Mouse (Mus musculus): Measurements from ENCODE around the gene Tmbim1. TPM values are rescaled to one million over a fixed set of nuclear protein-coding genes. Genes with fewer than 3 reads are reported as not detected.
A peak's percentile ranks its signal among the peaks of the same experiment; 100 is the strongest.

Tmbim1 gene
- polyA plus RNA-seq, 1 experiment from 2014 or later = 7.5 TPM

GRCm38 (mm10) chr1:74316114-74316827, 10.8 kb upstream of the Tmbim1 start:
- no peak overlapping the region for H3K9ac ChIP-seq
- no peak for ATAC-seq (replicated peaks)
- H3K9me3 ChIP-seq = no peaks in the 10 kb centered on the region
- no peaks in the 10 kb centered on the region for H3K4me1 ChIP-seq
- H3K36me3 ChIP-seq (replicated peaks) = no peaks in the 10 kb centered on the region
- H3K27ac ChIP-seq = no peak overlapping the region
- WGBS = 85% methylated on average over 4 of the region's 4 CpGs
- no peak overlapping the region for H3K4me2 ChIP-seq
- no peak overlapping the region for H3K4me3 ChIP-seq
- no peaks in the 10 kb centered on the region for H3K27me3 ChIP-seq (replicated peaks)

GRCm38 (mm10) chr1:74314796-74315195, 9.4 kb upstream of the Tmbim1 start:
- Histone ChIP-seq H3K27ac (no peak overlapping the region), H3K4me1 (no peaks in the 10 kb centered on the region), H3K27me3 (replicated peaks) (no peaks in the 10 kb centered on the region), H3K36me3 (replicated peaks) (no peaks in the 10 kb centered on the region), H3K4me3 (no peak overlapping the region), H3K4me2 (no peak overlapping the region), H3K9ac (no peak overlapping the region), H3K9me3 (no peaks in the 10 kb centered on the region)
- 91% methylated on average over 3 of the region's 3 CpGs for WGBS
- no peak for ATAC-seq (replicated peaks)

DNA sequence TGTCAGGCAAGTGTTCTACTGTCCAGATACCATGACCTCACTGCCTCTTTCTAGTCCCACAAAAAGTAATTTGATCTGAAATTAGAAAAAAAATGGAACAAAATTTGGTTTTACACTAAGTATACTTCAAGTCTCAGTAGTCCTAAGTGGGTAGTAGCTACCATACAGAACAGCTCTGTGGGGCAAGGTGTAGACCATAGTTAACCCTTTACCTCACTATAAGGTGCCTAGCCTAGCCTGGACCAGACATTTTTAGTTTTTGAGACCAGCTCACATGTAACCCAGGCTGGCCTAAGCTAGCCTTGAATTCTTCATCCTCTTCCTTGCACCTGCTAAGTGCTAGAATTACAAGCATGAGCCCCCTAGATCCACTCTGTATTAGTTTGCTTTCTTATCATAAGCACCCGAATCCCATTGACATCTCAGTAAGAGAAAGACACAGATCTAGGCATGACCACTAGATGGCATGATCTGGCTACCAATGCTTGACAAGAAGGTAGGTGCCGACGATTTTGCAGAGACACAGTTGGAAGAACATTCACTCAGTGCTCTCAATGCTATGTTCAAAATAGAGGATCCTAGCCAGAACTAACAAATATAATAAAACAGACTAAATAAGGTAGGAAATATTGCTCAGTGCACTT, 7.7 kb upstream of the Tmbim1 start:
- WGBS = 7% methylated on average over 3 of the region's 3 CpGs
- H3K9me3 ChIP-seq = no peaks in the 10 kb centered on the region
- no peaks in the 10 kb centered on the region for H3K27me3 ChIP-seq (replicated peaks)
- no peaks in the 10 kb centered on the region for H3K36me3 ChIP-seq (replicated peaks)
- no peak overlapping the region for H3K27ac ChIP-seq
- H3K4me1 ChIP-seq = no peaks in the 10 kb centered on the region
- no peak overlapping the region for H3K4me2 ChIP-seq
- peak; percentile 60 for ATAC-seq (replicated peaks)
- H3K4me3 ChIP-seq = no peak overlapping the region
- no peak overlapping the region for H3K9ac ChIP-seq

DNA sequence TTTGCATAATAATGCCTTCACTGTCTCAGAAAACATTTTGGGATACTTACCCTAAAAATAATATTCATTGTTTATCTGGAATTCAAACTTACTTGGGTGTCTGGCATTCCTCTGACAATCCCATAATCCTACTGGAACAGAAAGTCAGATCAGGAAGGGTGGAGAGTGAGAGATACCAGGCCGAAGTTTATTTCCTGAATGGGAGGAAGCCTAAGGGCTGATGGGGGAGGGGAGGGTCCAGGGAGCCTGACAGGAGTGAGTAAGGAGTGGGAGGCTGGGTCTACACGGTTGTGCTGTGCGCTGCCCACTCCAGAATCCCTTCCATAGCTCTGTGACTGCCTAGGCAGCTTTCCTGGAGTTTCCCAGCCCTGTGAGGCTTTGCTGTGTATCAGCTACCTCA, 4.3 kb upstream of the Tmbim1 start:
- 55% methylated on average over 3 of the region's 3 CpGs for WGBS
- no peak for ATAC-seq (replicated peaks)

DNA sequence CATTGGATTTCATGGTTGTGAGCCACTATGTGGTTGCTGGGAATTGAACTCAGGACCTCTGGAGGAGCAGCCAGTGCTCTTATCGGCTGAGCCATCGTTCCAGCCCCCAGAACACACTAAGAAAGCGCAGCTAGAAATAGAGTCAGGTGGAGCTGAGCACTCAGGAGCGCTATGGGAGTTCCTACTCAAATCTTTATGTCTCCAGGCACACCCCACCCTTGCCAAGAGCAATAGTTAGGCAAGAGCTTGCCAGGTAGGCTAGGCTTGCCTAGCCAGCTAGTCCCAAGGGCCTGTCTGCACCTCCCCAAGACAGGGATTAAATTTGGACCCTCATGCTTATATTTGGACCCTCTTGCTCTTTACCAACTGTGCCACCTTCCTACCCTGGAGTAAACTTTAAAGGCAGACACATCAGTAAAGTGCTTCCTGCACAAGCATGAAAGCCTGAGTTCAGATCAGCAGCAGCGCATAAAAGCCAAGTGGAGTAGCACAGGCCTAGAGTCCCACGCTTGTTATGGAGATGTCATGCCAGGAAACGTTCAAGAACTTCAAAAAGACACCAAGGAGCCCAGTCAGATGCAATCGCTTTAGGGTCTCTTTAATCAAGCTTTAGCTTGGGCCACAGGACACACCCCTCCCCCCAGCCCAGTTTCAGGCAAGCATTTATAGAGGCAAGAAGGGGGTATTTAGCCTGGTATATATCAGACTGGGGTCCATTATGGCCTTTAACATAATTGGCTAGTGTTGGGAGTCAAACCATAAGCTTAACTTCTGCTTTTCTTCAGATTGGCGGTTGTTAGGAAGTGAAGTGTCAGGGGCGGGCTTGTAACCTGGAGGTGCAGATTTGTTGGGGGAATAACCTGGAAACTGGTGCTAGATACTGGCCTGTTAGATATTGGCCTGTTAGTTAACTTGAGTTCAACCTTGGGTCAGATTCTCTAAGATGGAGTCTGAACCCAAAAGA, 2.9 kb upstream of the Tmbim1 start:
- H3K27me3 ChIP-seq (replicated peaks) = peaks cover 10% of the 10 kb centered on the region
- WGBS = 80% methylated on average over 10 of the region's 10 CpGs
- H3K27ac ChIP-seq = no peak overlapping the region
- H3K36me3 ChIP-seq (replicated peaks) = no peaks in the 10 kb centered on the region
- H3K4me1 ChIP-seq = peaks cover 10% of the 10 kb centered on the region
- no peak for ATAC-seq (replicated peaks)
- H3K4me3 ChIP-seq = no peak overlapping the region
- no peaks in the 10 kb centered on the region for H3K9me3 ChIP-seq
- H3K4me2 ChIP-seq = no peak overlapping the region
- H3K9ac ChIP-seq = no peak overlapping the region

More for the DNA sequence above, 4.3 kb upstream of the Tmbim1 start:
- H3K4me1 ChIP-seq = no peaks in the 10 kb centered on the region
- no peak overlapping the region for H3K27ac ChIP-seq
- no peak overlapping the region for H3K9ac ChIP-seq
- no peak overlapping the region for H3K4me3 ChIP-seq
- H3K9me3 ChIP-seq = no peaks in the 10 kb centered on the region
- H3K36me3 ChIP-seq (replicated peaks) = no peaks in the 10 kb centered on the region
- H3K4me2 ChIP-seq = no peak overlapping the region
- no peaks in the 10 kb centered on the region for H3K27me3 ChIP-seq (replicated peaks)

DNA sequence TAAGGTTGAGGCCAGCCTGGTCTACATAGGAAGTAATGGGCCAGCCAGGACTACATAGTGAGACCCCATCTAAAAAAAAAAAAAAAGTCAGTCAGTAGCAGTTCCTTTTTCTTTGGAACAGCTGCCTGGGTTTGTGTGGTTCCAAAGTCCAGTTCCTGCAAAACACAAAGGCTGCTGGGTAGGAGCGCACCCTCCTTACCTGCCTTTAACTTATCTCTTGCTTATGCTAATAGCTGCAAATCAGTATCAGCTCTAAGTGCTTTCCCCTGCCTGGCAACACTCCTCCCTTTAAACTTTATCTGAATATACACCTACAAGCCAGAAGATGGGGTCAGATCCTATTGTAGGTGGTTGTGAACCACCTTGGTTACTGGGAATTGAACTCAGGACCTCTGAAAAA, 1.7 kb upstream of the Tmbim1 start:
- no peak for ATAC-seq (replicated peaks)
- WGBS = 100% methylated on average over 1 of the region's 1 CpGs

GRCm38 (mm10) chr1:74304946-74305345, 476 bp downstream of the Tmbim1 start:
- 81% methylated on average over 4 of the region's 4 CpGs for WGBS
- Histone ChIP-seq H3K4me3 (no peak overlapping the region), H3K4me2 (no peak overlapping the region), H3K27me3 (replicated peaks) (peaks cover 10% of the 10 kb centered on the region), H3K9me3 (no peaks in the 10 kb centered on the region), H3K9ac (no peak overlapping the region), H3K27ac (no peak overlapping the region), H3K4me1 (peaks cover 10% of the 10 kb centered on the region), H3K36me3 (replicated peaks) (no peaks in the 10 kb centered on the region)
- no peak for ATAC-seq (replicated peaks)

More for the DNA sequence above, 1.7 kb upstream of the Tmbim1 start:
- Histone ChIP-seq H3K9me3 (no peaks in the 10 kb centered on the region), H3K4me3 (no peak overlapping the region), H3K27me3 (replicated peaks) (peaks cover 10% of the 10 kb centered on the region), H3K4me2 (no peak overlapping the region), H3K36me3 (replicated peaks) (no peaks in the 10 kb centered on the region), H3K9ac (no peak overlapping the region), H3K27ac (no peak overlapping the region), H3K4me1 (peaks cover 10% of the 10 kb centered on the region)

- H3K4me3 ChIP-seq = peak overlapping the region; percentile 40
- peaks cover 10% of the 10 kb centered on the region for H3K27me3 ChIP-seq (replicated peaks)
- no peak for ATAC-seq (replicated peaks)
- peak overlapping the region; percentile 68 for H3K4me2 ChIP-seq
- peak overlapping the region; percentile 4; the same call in 1 of the 2 replicates for H3K9ac ChIP-seq
- WGBS = 12% methylated on average over 12 of the region's 12 CpGs
- H3K9me3 ChIP-seq = no peaks in the 10 kb centered on the region
- peaks cover 10% of the 10 kb centered on the region for H3K4me1 ChIP-seq
- no peaks in the 10 kb centered on the region for H3K36me3 ChIP-seq (replicated peaks)
- 0 out of 2 replicates have a peak overlapping the region, but pooled peaks have one; percentile 1 for H3K27ac ChIP-seq
Observed at GRCm38 (mm10) chr1:74304339-74304790, 1.1 kb downstream of the Tmbim1 start.

GRCm38 (mm10) chr1:74303509-74304338, 1.7 kb downstream of the Tmbim1 start:
- peaks cover 10% of the 10 kb centered on the region for H3K4me1 ChIP-seq
- H3K9me3 ChIP-seq = no peaks in the 10 kb centered on the region
- H3K4me2 ChIP-seq = peak overlapping the region; percentile 68
- ATAC-seq (replicated peaks) = peak; percentile 71
- H3K27me3 ChIP-seq (replicated peaks) = peaks cover 10% of the 10 kb centered on the region
- H3K9ac ChIP-seq = peak overlapping the region; percentile 4; the same call in 1 of the 2 replicates
- H3K36me3 ChIP-seq (replicated peaks) = no peaks in the 10 kb centered on the region
- 0 out of 2 replicates have a peak overlapping the region, but pooled peaks have one; percentile 1 for H3K27ac ChIP-seq
- H3K4me3 ChIP-seq = peak overlapping the region; percentile 40
- WGBS = 1% methylated on average over 56 of the region's 56 CpGs

- ATAC-seq (replicated peaks) = no peak
- Histone ChIP-seq H3K4me1 (peaks cover 10% of the 10 kb centered on the region), H3K36me3 (replicated peaks) (no peaks in the 10 kb centered on the region), H3K9ac (no peak overlapping the region), H3K27me3 (replicated peaks) (peaks cover 10% of the 10 kb centered on the region), H3K27ac (no peak overlapping the region), H3K4me3 (no peak overlapping the region), H3K4me2 (no peak overlapping the region), H3K9me3 (no peaks in the 10 kb centered on the region)
- WGBS = 85% methylated on average over 2 of the region's 2 CpGs
Observed at GRCm38 (mm10) chr1:74302835-74303234, 2.6 kb downstream of the Tmbim1 start.

GRCm38 (mm10) chr1:74302229-74302628, 3.2 kb downstream of the Tmbim1 start:
- H3K27me3 ChIP-seq (replicated peaks) = peaks cover 10% of the 10 kb centered on the region
- H3K4me2 ChIP-seq = no peak overlapping the region
- H3K27ac ChIP-seq = no peak overlapping the region
- H3K4me1 ChIP-seq = peaks cover 10% of the 10 kb centered on the region
- H3K9ac ChIP-seq = no peak overlapping the region
- no peaks in the 10 kb centered on the region for H3K9me3 ChIP-seq
- WGBS = 91% methylated on average over 7 of the region's 7 CpGs
- H3K36me3 ChIP-seq (replicated peaks) = no peaks in the 10 kb centered on the region
- no peak overlapping the region for H3K4me3 ChIP-seq
- no peak for ATAC-seq (replicated peaks)
